Mouse (Mus musculus): ENCODE measurements around the gene Gm8206. TPM values are rescaled to one million over a fixed set of nuclear protein-coding genes. Genes with fewer than 3 reads are reported as not detected.

The Gm8206 gene
- 6.6 and 7.4 TPM in 2 replicates for polyA plus RNA-seq (2012; rRNA removed)

DNA sequence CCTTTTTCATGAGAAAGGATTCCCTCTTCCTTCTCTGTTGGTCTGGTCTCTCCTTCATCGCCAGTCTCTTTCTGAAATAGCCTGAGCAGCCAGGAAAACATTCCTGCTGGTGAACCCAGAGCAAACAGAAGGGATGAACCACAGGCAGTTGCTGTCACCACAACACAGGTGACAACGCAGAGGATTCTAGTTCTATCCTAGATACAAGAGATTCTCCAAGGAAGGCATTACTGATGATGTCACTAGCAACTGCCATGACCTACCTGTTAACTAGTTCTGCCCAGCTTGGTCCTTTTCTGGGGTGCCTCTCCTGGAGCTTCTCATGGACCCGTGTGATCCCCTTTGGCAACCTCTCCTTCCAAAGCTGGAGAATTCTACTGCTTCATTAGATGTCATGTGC lies at the start of gene Gm8206:
Gene Gm8206 (minus strand): TSS at position 101 of the 400 bp plus-strand sequence.

DNA sequence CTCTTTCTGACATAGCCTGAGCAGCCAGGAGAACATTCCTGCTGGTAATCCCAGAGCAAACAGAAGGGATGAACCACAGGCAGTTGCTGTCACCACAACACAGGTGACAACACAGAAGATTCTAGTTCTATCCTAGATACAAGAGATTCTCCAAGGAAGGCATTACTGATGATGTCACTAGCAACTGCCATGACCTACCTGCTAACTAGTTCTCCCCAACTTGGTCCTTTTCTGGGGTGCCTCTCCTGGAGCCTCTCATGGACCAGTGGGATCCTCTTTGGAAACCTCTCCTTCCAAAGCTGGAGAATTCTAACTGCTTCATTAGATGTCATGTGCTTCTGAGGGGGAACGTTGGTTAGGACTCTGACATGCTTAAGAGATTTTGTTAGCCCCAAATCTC lies 32.0 kb upstream of the Gm8206 start, which contains the start of gene Gm3476:
Gene Gm3476 (minus strand): TSS at position 101 of the 400 bp plus-strand sequence.

DNA sequence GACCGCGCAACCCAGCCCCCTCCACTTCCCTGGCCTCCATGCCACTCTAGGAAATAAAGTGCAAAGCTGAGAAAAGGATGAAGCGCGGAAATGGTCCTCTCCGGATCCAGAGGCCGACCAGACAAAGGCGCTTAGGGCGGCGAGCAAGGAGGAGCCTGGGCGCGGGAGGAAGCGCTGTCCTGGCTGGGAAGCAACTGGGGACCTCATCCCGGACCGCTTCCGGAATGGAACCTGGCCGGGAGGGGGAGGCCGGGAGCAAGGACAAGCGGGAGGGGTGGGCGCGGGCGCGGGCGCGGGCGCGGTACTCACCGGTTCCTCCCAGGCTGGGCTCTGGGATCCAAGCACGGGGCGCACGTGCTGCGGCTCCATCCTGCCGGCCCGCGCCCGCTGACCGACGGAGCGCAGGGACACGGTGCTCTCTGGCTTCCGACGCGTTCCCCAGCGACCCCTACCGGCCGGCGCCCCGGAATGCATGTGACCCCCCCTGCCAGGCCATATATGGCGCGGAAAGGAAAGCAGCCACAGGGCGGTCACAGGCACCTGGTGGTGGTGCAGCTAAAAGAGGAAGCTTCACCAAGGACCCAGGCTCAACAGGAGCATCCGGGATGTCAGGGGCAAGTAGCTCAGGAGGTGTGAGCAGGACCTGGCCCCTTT lies 14.7 kb upstream of the Gm8206 start, which contains the start of gene Gm3468:
Gene Gm3468 (minus strand): TSS at position 394 of the 654 bp plus-strand sequence.

DNA sequence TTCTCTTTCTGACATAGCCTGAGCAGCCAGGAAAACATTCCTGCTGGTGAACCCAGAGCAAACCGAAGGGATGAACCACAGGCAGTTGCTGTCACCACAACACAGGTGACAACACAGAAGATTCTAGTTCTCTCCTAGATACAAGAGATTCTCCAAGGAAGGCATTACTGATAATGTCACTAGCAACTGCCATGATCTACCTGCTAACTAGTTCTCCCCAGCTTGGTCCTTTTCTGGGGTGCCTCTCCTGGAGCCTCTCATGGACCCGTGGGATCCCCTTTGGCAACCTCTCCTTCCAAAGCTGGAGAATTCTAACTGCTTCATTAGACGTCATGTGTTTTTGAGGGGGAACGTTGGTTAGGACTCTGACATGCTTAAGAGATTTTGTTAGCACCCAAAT lies 35.6 kb downstream of the Gm8206 start, which contains the start of gene Gm6337:
Gene Gm6337 (minus strand): TSS at position 101 of the 400 bp plus-strand sequence.

DNA sequence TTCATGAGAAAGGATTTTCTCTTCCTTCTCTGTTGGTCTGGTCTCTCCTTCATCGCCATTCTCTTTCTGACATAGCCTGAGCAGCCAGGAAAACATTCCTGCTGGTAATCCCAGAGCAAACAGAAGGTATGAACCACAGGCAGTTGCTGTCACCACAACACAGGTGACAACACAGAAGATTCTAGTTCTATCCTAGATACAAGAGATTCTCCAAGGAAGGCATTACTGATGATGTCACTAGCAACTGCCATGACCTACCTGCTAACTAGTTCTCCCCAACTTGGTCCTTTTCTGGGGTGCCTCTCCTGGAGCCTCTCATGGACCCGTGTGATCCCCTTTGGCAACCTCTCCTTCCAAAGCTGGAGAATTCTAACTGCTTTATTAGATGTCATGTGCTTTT lies 114.7 kb downstream of the Gm8206 start, which contains the start of gene Gm3453:
Gene Gm3453 (minus strand): TSS at position 101 of the 400 bp plus-strand sequence.

Other genes with a start within 250 kb of the Gm8206 start
- gene Gm8237, start 213.6 kb downstream of the Gm8206 start, polyA plus RNA-seq (2012; rRNA removed), result 0.96 and 1.0 TPM in 2 replicates
- gene Gm3248, start 132.2 kb downstream of the Gm8206 start, polyA plus RNA-seq (2012; rRNA removed), result 3.5 and 4.1 TPM in 2 replicates
- not detected in 2 replicates for gene Gm3453, start 114.8 kb downstream of the Gm8206 start, polyA plus RNA-seq (2012; rRNA removed)
- gene Gm6337, start 35.7 kb downstream of the Gm8206 start, polyA plus RNA-seq (2012; rRNA removed), result not detected in 2 replicates
- gene Gm3468, start 14.7 kb upstream of the Gm8206 start, polyA plus RNA-seq (2012; rRNA removed), result 11.3 and 11.7 TPM in 2 replicates
- not detected in 2 replicates for gene Gm3476, start 31.9 kb upstream of the Gm8206 start, polyA plus RNA-seq (2012; rRNA removed)
- gene Gm21560, start 125.3 kb upstream of the Gm8206 start, polyA plus RNA-seq (2012; rRNA removed), result 0.03 and 0.05 TPM in 2 replicates
- gene Gm3411, start 193.3 kb upstream of the Gm8206 start, polyA plus RNA-seq (2012; rRNA removed), result 4.3 and 4.9 TPM in 2 replicates
- gene Gm21103, start 210.9 kb upstream of the Gm8206 start, polyA plus RNA-seq (2012; rRNA removed), result 0.27 and 0.37 TPM in 2 replicates
- not detected in 2 replicates for gene Gm3618, start 249.7 kb upstream of the Gm8206 start, polyA plus RNA-seq (2012; rRNA removed)

All from central nervous system, embryonic 18 days (tissue).